Mouse (Mus musculus) liver, adult 10 weeks (tissue): ENCODE results near the gene Fabp7. TPM values are rescaled to one million over a fixed set of nuclear protein-coding genes. Genes with fewer than 3 reads are reported as not detected.

ENCODE experiments used
- polyA plus RNA-seq: library from polyadenylated mRNA; stranded (reverse); fragments of 350-450 nt; fragmentation: Illumina TruSeq; extraction: RNeasy Lipid Tissue Mini Kit (QIAGEN cat#74804); gene quantifications from one replicate; pipeline ENCODE4 v1.2.3, GENCODE M21; 2014; ENCODE audit warnings: low read depth, low replicate concordance

Gene Fabp7
- 10.1 TPM for polyA plus RNA-seq

GRCm38 (mm10) chr10:57784876-57785150 lies at the start of gene Fabp7:
Gene Fabp7, plus strand, starts transcription at chr10:57784881.

DNA sequence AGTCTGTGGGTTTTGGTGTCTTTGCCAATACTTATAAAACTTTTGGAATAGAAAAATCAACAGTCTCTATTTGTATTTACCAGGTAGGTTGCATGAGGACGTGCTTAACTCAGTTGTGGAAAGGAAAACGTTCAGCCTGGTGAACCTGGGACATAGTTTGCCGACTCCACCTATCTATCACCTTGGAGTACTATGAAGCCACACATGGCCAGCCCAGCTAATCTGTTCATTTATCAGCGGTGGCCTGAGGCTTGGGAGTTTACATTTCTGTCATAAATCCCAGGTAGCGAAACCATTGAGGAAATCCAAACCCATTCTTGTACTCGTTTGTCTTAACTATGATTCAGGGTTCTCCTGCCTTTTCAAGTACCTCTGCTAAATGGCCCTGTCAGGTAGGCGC lies 9.3 kb downstream of the Fabp7 start, which contains the start of gene Smpdl3a:
Gene Smpdl3a (plus strand): TSS at position 318 of the 400 bp plus-strand sequence.

Other genes starting within 250 kb of the Fabp7 start
- 1.1 TPM for gene Pkib, start 152.9 kb upstream of the Fabp7 start, polyA plus RNA-seq
- gene Smpdl3a, start 9.5 kb downstream of the Fabp7 start, polyA plus RNA-seq, result 98.1 TPM